Mouse (Mus musculus) cortical plate, adult 2 months (tissue): ENCODE data around the gene Psmg4. TPM values are rescaled to one million over a fixed set of nuclear protein-coding genes. Genes with fewer than 3 reads are reported as not detected.

Experiments
- H3K27ac ChIP-seq: fragments of 200-500 bp; 2 replicates; pipeline ENCODE4 v1.5.1; 2012; ENCODE audit warnings: low read length, control low read depth, inconsistent platforms; ENCODE audit not compliant: insufficient read depth
- H3K4me1 ChIP-seq: fragments of 200-500 bp; 2 replicates; pipeline ENCODE4 v1.6.1; 2011; ENCODE audit warnings: low read length; ENCODE audit not compliant: control insufficient read depth, insufficient read depth
- H3K4me3 ChIP-seq: fragments of 200-500 bp; 2 replicates; pipeline ENCODE4 v1.5.1; 2011; ENCODE audit warnings: mild to moderate bottlenecking, low read length, control low read depth; ENCODE audit not compliant: insufficient read depth
- CTCF ChIP-seq: fragments of 200-500 bp; IDR thresholded peaks from 2 replicates; pipeline ENCODE4 v1.5.1; 2011; ENCODE audit warnings: mild to moderate bottlenecking, control low read depth, low read length; ENCODE audit not compliant: insufficient read depth; ENCODE audit errors: extremely low read depth
- POLR2A ChIP-seq: fragments of 200-500 bp; IDR thresholded peaks from 2 replicates; pipeline ENCODE4 v1.6.1; 2011; ENCODE audit warnings: mild to moderate bottlenecking, low read length, control low read depth; ENCODE audit not compliant: insufficient read depth; ENCODE audit errors: extremely low read depth
- polyA plus RNA-seq: library from polyadenylated mRNA; depleted of rRNA; stranded (reverse); fragments of >200 nt; gene quantifications from 2 replicates; pipeline ENCODE4 v1.2.3, GENCODE M21; 2012; rRNA removed

Gene Psmg4
- polyA plus RNA-seq, 1 experiment = 42.2 TPM

DNA sequence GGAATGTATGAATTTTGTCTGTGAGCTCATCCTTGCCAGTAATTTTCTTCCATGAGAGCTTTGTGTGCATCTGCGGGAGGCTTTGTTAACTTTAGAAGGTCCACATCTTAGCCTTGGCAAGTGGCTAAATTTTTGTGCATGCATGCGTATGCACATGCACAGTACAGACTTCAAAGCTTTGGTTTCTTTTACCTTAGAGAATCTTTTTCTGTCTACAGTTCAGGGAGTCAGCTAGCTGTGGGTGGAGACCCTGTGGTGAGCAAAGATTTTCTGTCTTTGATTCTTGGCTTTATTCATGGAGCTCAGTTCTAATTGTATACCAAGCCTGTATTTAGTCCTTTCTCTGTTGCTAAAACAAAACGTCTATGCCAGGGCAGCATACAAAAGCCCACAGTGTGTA is 56.0 kb downstream of the Psmg4 start:
- H3K4me3 ChIP-seq = no peak overlapping the region
- TF ChIP-seq POLR2A = no peak
- no peak for TF ChIP-seq CTCF
- no peak overlapping the region; the same call in 1 of the 2 replicates for H3K27ac ChIP-seq
- H3K4me1 ChIP-seq = peaks cover 18% of the 10 kb centered on the region

DNA sequence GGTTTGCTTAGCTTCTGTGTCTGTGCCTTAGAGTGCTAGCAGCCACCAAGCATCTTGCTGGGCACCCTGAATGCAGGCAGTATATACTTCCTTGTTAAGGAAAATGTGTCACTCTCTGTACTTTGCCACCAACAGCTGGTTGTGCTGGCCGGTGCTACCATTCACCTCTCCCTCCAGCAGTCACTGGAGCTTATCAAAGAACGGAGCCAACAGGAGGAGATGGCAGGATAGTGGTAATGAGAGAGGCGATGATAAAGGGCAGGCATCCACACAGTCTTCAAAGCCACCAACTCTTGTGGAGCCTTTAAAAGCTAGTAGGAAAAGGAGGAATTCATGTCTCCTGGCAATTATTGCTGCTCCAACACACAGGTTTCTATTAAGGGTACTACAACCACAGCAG is 57.0 kb downstream of the Psmg4 start:
- no peak overlapping the region for H3K27ac ChIP-seq
- peaks cover 13% of the 10 kb centered on the region for H3K4me1 ChIP-seq
- no peak overlapping the region for H3K4me3 ChIP-seq
- no peak for TF ChIP-seq CTCF
- TF ChIP-seq POLR2A = no peak

DNA sequence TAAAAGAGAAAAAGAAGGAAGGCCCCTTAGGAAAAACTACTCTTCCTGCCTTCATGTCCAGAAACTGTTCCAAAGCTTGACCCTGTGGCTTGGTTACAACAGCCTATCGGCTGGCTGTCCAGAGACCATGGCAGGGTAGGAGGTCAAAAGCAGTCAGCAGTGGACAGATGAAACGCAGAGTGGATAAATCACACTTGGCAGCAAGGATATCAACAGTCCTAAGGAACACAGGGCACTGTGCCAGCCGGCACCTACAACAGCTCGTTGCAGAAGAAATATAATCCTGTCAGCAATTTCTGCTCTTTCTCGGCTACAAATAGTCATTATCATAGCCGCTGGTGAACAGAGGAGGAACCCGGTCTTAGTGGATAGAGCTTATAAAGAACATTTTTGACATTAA is 60.2 kb downstream of the Psmg4 start:
- TF ChIP-seq CTCF = no peak
- no peak for TF ChIP-seq POLR2A
- H3K4me3 ChIP-seq = no peak overlapping the region
- peaks cover 16% of the 10 kb centered on the region for H3K4me1 ChIP-seq
- H3K27ac ChIP-seq = no peak overlapping the region

DNA sequence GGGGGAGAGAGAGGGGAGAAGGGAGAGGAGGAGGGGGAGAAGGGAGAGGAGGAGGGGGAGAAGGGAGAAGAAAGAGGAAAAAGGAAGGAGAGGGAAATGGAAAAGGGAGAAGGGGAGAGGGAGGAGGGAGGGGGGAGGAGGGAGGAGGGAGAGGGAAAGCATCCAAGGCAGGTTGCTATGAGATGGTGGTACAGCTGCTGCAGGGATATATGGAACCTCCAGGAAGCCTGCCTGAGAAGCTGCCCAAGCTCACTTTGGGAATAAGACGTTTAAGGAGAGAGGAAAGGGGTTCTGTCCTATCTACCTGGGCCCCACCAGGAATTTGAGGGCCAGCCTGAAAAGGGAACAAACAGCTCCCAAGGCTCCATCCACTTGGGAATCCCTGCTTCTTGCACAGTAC is 64.2 kb downstream of the Psmg4 start:
- no peak overlapping the region for H3K4me3 ChIP-seq
- no peak for TF ChIP-seq POLR2A
- no peak for TF ChIP-seq CTCF
- H3K27ac ChIP-seq = no peak overlapping the region
- H3K4me1 ChIP-seq = peaks cover 11% of the 10 kb centered on the region

Other genes with a start within 250 kb of the Psmg4 start
- 8.2 and 8.8 TPM in 2 replicates for gene Nqo2, start 198.3 kb upstream of the Psmg4 start, polyA plus RNA-seq
- 2.8 and 3.2 TPM in 2 replicates for gene Ripk1, start 160.6 kb upstream of the Psmg4 start, polyA plus RNA-seq
- gene Serpinb6a, start 160.2 kb upstream of the Psmg4 start, polyA plus RNA-seq = 47.0 and 50.5 TPM in 2 replicates
- 51.4 and 54.0 TPM in 2 replicates for gene Bphl, start 125.4 kb upstream of the Psmg4 start, polyA plus RNA-seq
- 1,313 and 1,351 TPM in 2 replicates for gene Tubb2a, start 85.0 kb upstream of the Psmg4 start, polyA plus RNA-seq
- 264 and 334 TPM in 2 replicates for gene Tubb2b, start 32.5 kb upstream of the Psmg4 start, polyA plus RNA-seq
- 48.1 and 54.4 TPM in 2 replicates for gene Slc22a23, start 182.2 kb downstream of the Psmg4 start, polyA plus RNA-seq